Comparison of ENCODE assay signal across 9 mouse cellular contexts in the genomic region with DNA sequence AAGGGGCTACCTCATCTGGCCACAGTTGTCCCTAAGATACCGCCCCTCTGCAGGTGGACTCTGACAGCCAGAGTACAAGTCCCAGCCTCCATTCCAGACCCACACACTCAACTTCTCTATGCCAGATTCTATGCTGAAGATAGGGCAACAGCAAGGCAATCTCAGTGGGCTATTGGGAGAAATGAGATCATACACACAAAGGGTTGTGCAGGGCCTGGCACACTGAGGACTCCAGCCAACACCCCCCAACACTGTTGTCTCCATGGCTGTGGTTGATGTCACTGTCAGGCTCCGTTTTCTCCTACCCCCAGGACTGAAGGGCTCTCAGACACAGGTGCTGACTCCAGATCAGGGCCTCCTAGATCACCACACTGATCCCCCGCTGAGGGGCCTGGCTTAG. TPM values are rescaled to one million over a fixed set of nuclear protein-coding genes. Genes with fewer than 3 reads are reported as not detected.
DNase-seq lines count a peak whose midpoint lies in the region; ATAC-seq lines count a peak whose summit lies in the region.
"Had no signal": no experiment of that assay in that cellular context is flagged by ENCODE, and none has a peak within 500 bp of the region (broad histone marks: within the 10 kb centered on the region; RNA-seq: fewer than 3 reads in every experiment).

No protein-coding gene starts in this region.

- no peaks in the 10 kb centered on the region for H3K27me3 ChIP-seq in embryonic facial prominence, embryonic 10.5 days (replicated peaks; ENCODE audit: low read depth, poor library complexity, severe bottlenecking)
- H3K27me3 ChIP-seq in intestine, embryonic 14.5 days (replicated peaks; ENCODE audit: control insufficient read depth, insufficient read depth, low read length), result no peaks in the 10 kb centered on the region
- no peaks in the 10 kb centered on the region for H3K27me3 ChIP-seq in neural tube, embryonic 12.5 days (replicated peaks)

- peak; percentile 63 for DNase-seq in layer of hippocampus, adult 9-11 months
- DNase-seq in layer of hippocampus, adult 8-10 months (ENCODE audit: low spot score in 2 of 2), result no peak
- no peak for DNase-seq in embryonic facial prominence, embryonic 10.5 days (ENCODE audit: low spot score)
- no peak for DNase-seq in intestine, embryonic 14.5 days (ENCODE audit: low spot score)
- DNase-seq in gastrocnemius, postnatal 4 days (ENCODE audit: low spot score in 2 of 2), result no peak
- DNase-seq in urinary bladder, postnatal 4 days (ENCODE audit: low spot score in 2 of 2), result no peak

- ATAC-seq in intestine, embryonic 14.5 days (replicated peaks; ENCODE audit: low FRiP score, low TSS enrichment, low read depth), result no peak
- no peak for ATAC-seq in neural tube, embryonic 12.5 days (ENCODE audit: low FRiP score, low read depth)
- ATAC-seq in cerebellum, adult (ENCODE audit: insufficient number of reproducible peaks, low FRiP score, low TSS enrichment), result no peak

- WGBS in embryonic facial prominence, embryonic 10.5 days, result 34% methylated on average over 3 of the region's 3 CpGs
- 34% methylated on average over 3 of the region's 3 CpGs for WGBS in intestine, embryonic 14.5 days
- 34% methylated on average over 3 of the region's 3 CpGs for WGBS in neural tube, embryonic 12.5 days

- no peaks in the 10 kb centered on the region for H3K9me3 ChIP-seq in embryonic facial prominence, embryonic 10.5 days
- H3K9me3 ChIP-seq in intestine, embryonic 14.5 days (ENCODE audit: control insufficient read depth, low read length), result no peaks in the 10 kb centered on the region
- H3K9me3 ChIP-seq in neural tube, embryonic 12.5 days, result no peaks in the 10 kb centered on the region

- no peaks in the 10 kb centered on the region for H3K36me3 ChIP-seq in embryonic facial prominence, embryonic 10.5 days (replicated peaks)
- H3K36me3 ChIP-seq in intestine, embryonic 14.5 days (ENCODE audit: control insufficient read depth, insufficient read depth, low read length), result no peaks in the 10 kb centered on the region
- H3K36me3 ChIP-seq in neural tube, embryonic 12.5 days, result no peaks in the 10 kb centered on the region

- H3K4me2 ChIP-seq in intestine, embryonic 14.5 days (ENCODE audit: low read length), result peak overlapping the region; percentile 84
- peak overlapping the region; percentile 93 for H3K4me2 ChIP-seq in neural tube, embryonic 12.5 days (replicated peaks)

- peak overlapping the region; percentile 98 for H3K4me3 ChIP-seq in embryonic facial prominence, embryonic 10.5 days
- peak overlapping the region; percentile 98 for H3K4me3 ChIP-seq in intestine, embryonic 14.5 days (ENCODE audit: low read depth, low read length)
- peak overlapping the region; percentile 93 for H3K4me3 ChIP-seq in neural tube, embryonic 12.5 days

- H3K27ac ChIP-seq in embryonic facial prominence, embryonic 10.5 days (replicated peaks), result peak overlapping the region; percentile 88
- no peak overlapping the region for H3K27ac ChIP-seq in intestine, embryonic 14.5 days (ENCODE audit: low read depth)
- no peak overlapping the region for H3K27ac ChIP-seq in neural tube, embryonic 12.5 days

- H3K9ac ChIP-seq in intestine, embryonic 14.5 days (ENCODE audit: low read length), result peak overlapping the region; percentile 83
- peak overlapping the region; percentile 91 for H3K9ac ChIP-seq in neural tube, embryonic 12.5 days

- peaks cover 32% of the 10 kb centered on the region for H3K4me1 ChIP-seq in embryonic facial prominence, embryonic 10.5 days
- H3K4me1 ChIP-seq in intestine, embryonic 14.5 days (replicated peaks; ENCODE audit: control insufficient read depth, insufficient read depth, low read length), result peaks cover 19% of the 10 kb centered on the region
- H3K4me1 ChIP-seq in neural tube, embryonic 12.5 days, result peaks cover 17% of the 10 kb centered on the region

RNA-seq across cellular contexts. Expression of gene Sbf1, which starts 1.0 kb away (rescaled TPM):
- 100 to 1,000 TPM; 317 to 349 (median 325) TPM for total RNA-seq in layer of hippocampus, adult 8-10 months (2022)
- polyA plus RNA-seq in embryonic facial prominence, embryonic 10.5 days (2016; fragmentation: Nextera tagmentation; extraction: Ambion mirVana), result 80.6 and 85.5 TPM in 2 replicates
- 52.6 and 53.6 TPM in 2 replicates for polyA plus RNA-seq in intestine, embryonic 14.5 days (2014; fragmentation: Nextera tagmentation; extraction: Ambion mirVana)
- polyA plus RNA-seq in neural tube, embryonic 12.5 days (2016; fragmentation: Nextera tagmentation; extraction: Ambion mirVana), result 88.9 and 90.5 TPM in 2 replicates
- 10 to 100 TPM; 69.4 to 73.9 TPM for total RNA-seq in gastrocnemius, postnatal 4 days (2021)

RNA-seq across cellular contexts. Expression of gene Adm2, which starts 8.4 kb away (rescaled TPM):
- not detected for total RNA-seq in layer of hippocampus, adult 8-10 months (2022)
- 0.30 and 0.34 TPM in 2 replicates for polyA plus RNA-seq in embryonic facial prominence, embryonic 10.5 days (2016; fragmentation: Nextera tagmentation; extraction: Ambion mirVana)
- polyA plus RNA-seq in intestine, embryonic 14.5 days (2014; fragmentation: Nextera tagmentation; extraction: Ambion mirVana), result 0.32 and 0.73 TPM in 2 replicates
- not detected in 2 replicates for polyA plus RNA-seq in neural tube, embryonic 12.5 days (2016; fragmentation: Nextera tagmentation; extraction: Ambion mirVana)
- not detected for total RNA-seq in gastrocnemius, postnatal 4 days (2021)
- total RNA-seq: left cerebral cortex, postnatal 36 days had no signal

RNA-seq across cellular contexts. Expression of gene Miox, which starts 20.1 kb away (rescaled TPM):
- not detected for total RNA-seq in layer of hippocampus, adult 8-10 months (2022)
- not detected in 2 replicates for polyA plus RNA-seq in embryonic facial prominence, embryonic 10.5 days (2016; fragmentation: Nextera tagmentation; extraction: Ambion mirVana)
- polyA plus RNA-seq in intestine, embryonic 14.5 days (2014; fragmentation: Nextera tagmentation; extraction: Ambion mirVana), result not detected in 2 replicates
- not detected in 2 replicates for polyA plus RNA-seq in neural tube, embryonic 12.5 days (2016; fragmentation: Nextera tagmentation; extraction: Ambion mirVana)
- not detected for total RNA-seq in gastrocnemius, postnatal 4 days (2021)
- total RNA-seq: left cerebral cortex, postnatal 36 days had no signal

RNA-seq across cellular contexts. Expression of gene Lmf2, which starts 41.4 kb away (rescaled TPM):
- total RNA-seq in layer of hippocampus, adult 8-10 months (2022), result 10 to 100 TPM; 17.7 to 25.3 (median 21.2) TPM
- polyA plus RNA-seq in embryonic facial prominence, embryonic 10.5 days (2016; fragmentation: Nextera tagmentation; extraction: Ambion mirVana), result 49.1 and 52.2 TPM in 2 replicates
- 46.7 and 48.6 TPM in 2 replicates for polyA plus RNA-seq in intestine, embryonic 14.5 days (2014; fragmentation: Nextera tagmentation; extraction: Ambion mirVana)
- polyA plus RNA-seq in neural tube, embryonic 12.5 days (2016; fragmentation: Nextera tagmentation; extraction: Ambion mirVana), result 38.8 and 42.2 TPM in 2 replicates
- 10 to 100 TPM; 45.7 to 47.7 TPM for total RNA-seq in gastrocnemius, postnatal 4 days (2021)

RNA-seq across cellular contexts. Expression of gene Ncaph2, which starts 41.4 kb away (rescaled TPM):
- total RNA-seq in layer of hippocampus, adult 8-10 months (2022), result 100 to 1,000 TPM in 2 of 4 experiments, 10 to 100 TPM in 2; 92.2 to 107 (median 97.7) TPM
- polyA plus RNA-seq in embryonic facial prominence, embryonic 10.5 days (2016; fragmentation: Nextera tagmentation; extraction: Ambion mirVana), result 180 and 188 TPM in 2 replicates
- 157 and 170 TPM in 2 replicates for polyA plus RNA-seq in intestine, embryonic 14.5 days (2014; fragmentation: Nextera tagmentation; extraction: Ambion mirVana)
- 133 and 139 TPM in 2 replicates for polyA plus RNA-seq in neural tube, embryonic 12.5 days (2016; fragmentation: Nextera tagmentation; extraction: Ambion mirVana)
- 10 to 100 TPM; 83.5 to 87.3 TPM for total RNA-seq in gastrocnemius, postnatal 4 days (2021)
